Mouse (Mus musculus) CH12.LX (cell line): Measurements from ENCODE around the gene Gm20388. TPM values are rescaled to one million over a fixed set of nuclear protein-coding genes. Genes with fewer than 3 reads are reported as not detected.

Source experiments
- DNase-seq: peaks from one replicate; pipeline ENCODE4 v3.0.0-alpha.2; 2013; ENCODE audit errors: extremely low read depth
- H3K27ac ChIP-seq: 2 replicates; pipeline ENCODE4 v1.5.1; 2012; ENCODE audit warnings: low read depth, mild to moderate bottlenecking, control low read depth, moderate library complexity; ENCODE audit not compliant: insufficient read depth
- H3K27me3 ChIP-seq: replicated peaks from 2 replicates; pipeline ENCODE3; 2012; ENCODE audit warnings: inconsistent platforms
- H3K36me3 ChIP-seq, 2 experiments: replicated peaks in 1 of 2; 2 replicates each; pipeline versions ENCODE3 to v1.6.1; 2012; ENCODE audit warnings: inconsistent platforms in 1 of 2, low read length in 1 of 2, mild to moderate bottlenecking in 1 of 2, mixed read lengths in 1 of 2, moderate library complexity in 1 of 2; ENCODE audit not compliant: control insufficient read depth in 1 of 2, insufficient read depth in 1 of 2
- H3K4me1 ChIP-seq, 2 experiments: 2 replicates each; pipeline ENCODE4 v1.6.1; 2012; ENCODE audit warnings: inconsistent platforms in 1 of 2, moderate library complexity in 1 of 2; ENCODE audit not compliant: insufficient read depth in 2 of 2, control insufficient read depth in 1 of 2
- H3K4me2 ChIP-seq: 2 replicates; pipeline ENCODE4 v1.6.1; 2012; ENCODE audit warnings: low read depth, mild to moderate bottlenecking, control low read depth; ENCODE audit not compliant: poor library complexity, insufficient read depth, severe bottlenecking
- H3K4me3 ChIP-seq, 3 experiments: fragments of 150-350 bp in 1 of 3; sonication (generic) in 1 of 3; replicated peaks in 1 of 3; 2 replicates each; pipeline versions ENCODE3 to v1.5.1; 2011 to 2012; ENCODE audit warnings: low read depth in 2 of 3, low read length in 2 of 3, mild to moderate bottlenecking in 2 of 3, moderate library complexity in 2 of 3, control low read depth in 1 of 3, improper control_type of control experiment in 1 of 3, inconsistent platforms in 1 of 3, mixed read lengths in 1 of 3; ENCODE audit not compliant: poor library complexity in 1 of 3
- H3K79me2 ChIP-seq: replicated peaks from 2 replicates; pipeline ENCODE4 v1.6.1; 2012; ENCODE audit warnings: mild to moderate bottlenecking, moderate library complexity; ENCODE audit not compliant: control insufficient read depth, poor library complexity, insufficient read depth, severe bottlenecking; ENCODE audit errors: extremely low read depth
- H3K9ac ChIP-seq: 2 replicates; pipeline ENCODE4 v1.6.1; 2012; ENCODE audit warnings: low read depth, mild to moderate bottlenecking, control low read depth, moderate library complexity; ENCODE audit not compliant: insufficient read depth
- H3K9me3 ChIP-seq: replicated peaks from 2 replicates; pipeline ENCODE3; 2012; ENCODE audit warnings: low read length, inconsistent platforms, mixed read lengths
- CHD1 ChIP-seq: IDR thresholded peaks from 2 replicates; pipeline ENCODE4 v1.6.1; 2012; ENCODE audit warnings: low read depth, low read length, improper control_type of control experiment, inconsistent platforms
- CHD2 ChIP-seq: IDR thresholded peaks from 2 replicates; pipeline ENCODE4 v1.6.1; 2011; ENCODE audit warnings: low read length, improper control_type of control experiment
- CTCF ChIP-seq, 2 experiments: IDR thresholded peaks in 1 of 2; conservative IDR thresholded peaks in 1 of 2; 2 replicates each; pipeline ENCODE4 v1.5.1; 2011 to 2012; ENCODE audit warnings: low read depth in 2 of 2, low read length in 2 of 2, improper control_type of control experiment in 1 of 2, inconsistent platforms in 1 of 2, mild to moderate bottlenecking in 1 of 2, moderate library complexity in 1 of 2
- E2F4 ChIP-seq: IDR thresholded peaks from 2 replicates; pipeline ENCODE4 v1.6.1; 2011; ENCODE audit warnings: low read depth, low read length, improper control_type of control experiment; ENCODE audit not compliant: insufficient replicate concordance
- ELF1 ChIP-seq: IDR thresholded peaks from 2 replicates; pipeline ENCODE4 v1.6.1; 2014; ENCODE audit warnings: low read depth, mild to moderate bottlenecking, inconsistent platforms, low read length, improper control_type of control experiment
- EP300 ChIP-seq: IDR thresholded peaks from 2 replicates; pipeline ENCODE4 v1.6.1; 2011; ENCODE audit warnings: low read length, improper control_type of control experiment
- ETS1 ChIP-seq: conservative IDR thresholded peaks from 2 replicates; pipeline ENCODE4 v1.6.1; 2012; ENCODE audit warnings: low read depth, mild to moderate bottlenecking, inconsistent platforms, low read length, improper control_type of control experiment, moderate library complexity
- GABPA ChIP-seq: IDR thresholded peaks from 2 replicates; pipeline ENCODE4 v1.6.1; 2012; ENCODE audit warnings: low read depth, low read length, improper control_type of control experiment, inconsistent platforms; ENCODE audit not compliant: insufficient replicate concordance
- HCFC1 ChIP-seq: IDR thresholded peaks from 2 replicates; pipeline ENCODE4 v1.6.1; 2012; ENCODE audit warnings: low read depth, mild to moderate bottlenecking, inconsistent platforms, low read length, improper control_type of control experiment
- IRF4 ChIP-seq: IDR thresholded peaks from 2 replicates; pipeline ENCODE4 v1.6.1; 2014; ENCODE audit warnings: low read depth, mild to moderate bottlenecking, inconsistent platforms, low read length, improper control_type of control experiment
- JUN ChIP-seq: IDR thresholded peaks from 2 replicates; pipeline ENCODE4 v1.6.1; 2011; ENCODE audit warnings: low read depth, mild to moderate bottlenecking, low read length, improper control_type of control experiment, moderate library complexity; ENCODE audit not compliant: insufficient read depth
- KAT2A ChIP-seq: IDR thresholded peaks from 2 replicates; pipeline ENCODE4 v1.6.1; 2012; ENCODE audit warnings: low read length, improper control_type of control experiment, inconsistent platforms; ENCODE audit not compliant: insufficient replicate concordance
- MAFK ChIP-seq: IDR thresholded peaks from 2 replicates; pipeline ENCODE4 v1.6.1; 2011; ENCODE audit warnings: low read length, improper control_type of control experiment; ENCODE audit not compliant: insufficient replicate concordance
- MAX ChIP-seq: IDR thresholded peaks from 2 replicates; pipeline ENCODE4 v1.6.1; 2011; ENCODE audit warnings: low read length, improper control_type of control experiment
- MAZ ChIP-seq: IDR thresholded peaks from 2 replicates; pipeline ENCODE4 v1.6.1; 2012; ENCODE audit warnings: low read depth, mild to moderate bottlenecking, inconsistent platforms, low read length, improper control_type of control experiment, moderate library complexity
- MEF2A ChIP-seq: IDR thresholded peaks from 2 replicates; pipeline ENCODE4 v1.6.1; 2014; ENCODE audit warnings: low read depth, mild to moderate bottlenecking, inconsistent platforms, low read length, improper control_type of control experiment, borderline replicate concordance
- MXI1 ChIP-seq: IDR thresholded peaks from 2 replicates; pipeline ENCODE4 v1.6.1; 2011; ENCODE audit warnings: mild to moderate bottlenecking, low read depth, low read length, improper control_type of control experiment
- NELFE ChIP-seq: IDR thresholded peaks from 2 replicates; pipeline ENCODE4 v1.6.1; 2011; ENCODE audit warnings: low read depth, low read length, improper control_type of control experiment
- POLR2A ChIP-seq: IDR thresholded peaks from 2 replicates; pipeline ENCODE4 v1.6.1; 2011; ENCODE audit warnings: low read depth, mild to moderate bottlenecking, improper control_type of control experiment, low read length
- POLR2AphosphoS2 ChIP-seq: IDR thresholded peaks from 2 replicates; pipeline ENCODE4 v1.6.1; 2011; ENCODE audit warnings: low read depth, low read length, improper control_type of control experiment
- RAD21 ChIP-seq: IDR thresholded peaks from 2 replicates; pipeline ENCODE4 v1.6.1; 2011; ENCODE audit warnings: low read depth, mild to moderate bottlenecking, low read length, improper control_type of control experiment, moderate library complexity
- RCOR1 ChIP-seq: conservative IDR thresholded peaks from 2 replicates; pipeline ENCODE4 v1.6.1; 2012; ENCODE audit warnings: low read depth, mild to moderate bottlenecking, inconsistent platforms, low read length, improper control_type of control experiment
- SIN3A ChIP-seq: IDR thresholded peaks from 2 replicates; pipeline ENCODE4 v1.6.1; 2012; ENCODE audit warnings: low read length, improper control_type of control experiment, inconsistent platforms
- SMC3 ChIP-seq: IDR thresholded peaks from 2 replicates; pipeline ENCODE4 v1.6.1; 2011; ENCODE audit warnings: low read depth, low read length, improper control_type of control experiment
- TCF12 ChIP-seq: IDR thresholded peaks from 2 replicates; pipeline ENCODE4 v1.6.1; 2014; ENCODE audit warnings: low read depth, mild to moderate bottlenecking, inconsistent platforms, low read length, improper control_type of control experiment
- UBTF ChIP-seq: IDR thresholded peaks from 2 replicates; pipeline ENCODE4 v1.6.1; 2012; ENCODE audit warnings: low read depth, mild to moderate bottlenecking, inconsistent platforms, low read length, improper control_type of control experiment, moderate library complexity
- USF1 ChIP-seq: IDR thresholded peaks from 2 replicates; pipeline ENCODE4 v1.6.1; 2014; ENCODE audit warnings: low read depth, mild to moderate bottlenecking, inconsistent platforms, low read length, improper control_type of control experiment
- USF2 ChIP-seq: conservative IDR thresholded peaks from 2 replicates; pipeline ENCODE4 v1.6.1; 2011; ENCODE audit warnings: low read depth, low read length, improper control_type of control experiment
- ZC3H11A ChIP-seq: IDR thresholded peaks from 2 replicates; pipeline ENCODE4 v1.6.1; 2012; ENCODE audit warnings: low read depth, mild to moderate bottlenecking, inconsistent platforms, low read length, improper control_type of control experiment
- ZKSCAN1 ChIP-seq: IDR thresholded peaks from 2 replicates; pipeline ENCODE4 v1.6.1; 2012; ENCODE audit warnings: low read depth, inconsistent platforms, low read length, improper control_type of control experiment, borderline replicate concordance
- ZMIZ1 ChIP-seq: IDR thresholded peaks from 2 replicates; pipeline ENCODE4 v1.6.1; 2012; ENCODE audit warnings: low read depth, mild to moderate bottlenecking, inconsistent platforms, low read length, improper control_type of control experiment
- ZNF384 ChIP-seq: IDR thresholded peaks from 2 replicates; pipeline ENCODE4 v1.6.1; 2012; ENCODE audit warnings: low read depth, low read length, improper control_type of control experiment, inconsistent platforms
- dilution Hi-C: fragments of 300-500 bp; cut with MboI; formaldehyde crosslinking; loops from 2 replicates; pipeline ENCODE4 v1.14.3; 2020; ENCODE audit warnings: low sequenced_read_pairs; ENCODE audit not compliant: extremely low pct_unique_long_range_greater_than_20kb, extremely low pct_ligation_motif_present
- in situ Hi-C: fragments of 300-500 bp; cut with MboI; formaldehyde crosslinking; loops from 3 replicates; pipeline ENCODE4 v1.14.3; 2019; ENCODE audit warnings: low sequenced_read_pairs, low pct_ligation_motif_present, low pct_unique_long_range_greater_than_20kb, mixed read lengths
- polyA plus RNA-seq: library from polyadenylated mRNA; unstranded; fragments of >175 nt; gene quantifications from 2 replicates; pipeline ENCODE4 v1.2.1, GENCODE M21; 2012; ENCODE audit warnings: low read depth; ENCODE audit not compliant: insufficient read length
- total RNA-seq, 2 experiments: library from RNA; depleted of rRNA; stranded (reverse); fragments of 300-350 nt in 1 of 2; fragments of >200 nt in 1 of 2; gene quantifications; 2 replicates each; pipeline ENCODE4 v1.2.3; 2012 to 2014

Gm20388 gene
- total and polyA plus RNA-seq, 3 experiments = 14.8 to 26.3 (median 22.2) TPM

DNA sequence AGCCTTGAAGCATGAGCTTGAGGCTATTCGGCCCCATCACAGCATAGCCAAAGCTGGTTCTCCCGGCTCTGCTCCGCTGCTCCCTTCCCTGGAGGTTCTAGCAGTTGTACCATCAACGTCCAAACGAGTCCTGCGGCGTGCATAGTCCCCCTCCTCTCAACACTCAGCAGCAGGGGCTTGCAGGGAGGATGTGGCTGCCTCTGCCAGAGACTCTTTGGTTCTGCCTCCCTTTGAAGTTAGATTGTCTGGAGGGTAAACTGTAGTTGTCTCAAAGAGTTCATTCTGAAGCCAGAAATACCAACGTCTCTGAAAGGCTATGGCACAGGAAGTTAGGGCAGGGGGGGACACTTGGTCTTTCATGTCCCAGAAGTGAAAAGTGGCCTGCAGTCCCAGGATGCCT lies 3493.9 kb downstream of the Gm20388 start:
- H3K27me3 ChIP-seq = peaks cover 19% of the 10 kb centered on the region
- no peaks in the 10 kb centered on the region for H3K79me2 ChIP-seq
- H3K36me3 ChIP-seq = peaks cover 32 to 47% of the 10 kb centered on the region in 2 experiments
- TF ChIP-seq MAZ (no peak), ZNF384 (no peak), CHD2 (no peak), CTCF (conservative IDR thresholded peaks at IDR 0.05 in 1 of 2, IDR thresholded peaks at IDR 0.05 in 1 of 2; ENCODE audit: low read depth in 2 of 2, low read length in 2 of 2) (no peak), CHD1 (no peak), ELF1 (no peak), POLR2A (no peak), RCOR1 (no peak), E2F4 (no peak), ZC3H11A (no peak), MEF2A (no peak), KAT2A (no peak), EP300 (no peak), HCFC1 (no peak)
- no peak overlapping the region for H3K9ac ChIP-seq
- no peak overlapping the region for H3K27ac ChIP-seq
- no peak overlapping the region for H3K4me2 ChIP-seq
- dilution Hi-C loops (no loop called here), in situ Hi-C loops (no loop called here)
- peaks cover 13 to 27% of the 10 kb centered on the region in 2 experiments for H3K4me1 ChIP-seq
- DNase-seq = no peak
- no peak overlapping the region for H3K4me3 ChIP-seq
- no peaks in the 10 kb centered on the region for H3K9me3 ChIP-seq

DNA sequence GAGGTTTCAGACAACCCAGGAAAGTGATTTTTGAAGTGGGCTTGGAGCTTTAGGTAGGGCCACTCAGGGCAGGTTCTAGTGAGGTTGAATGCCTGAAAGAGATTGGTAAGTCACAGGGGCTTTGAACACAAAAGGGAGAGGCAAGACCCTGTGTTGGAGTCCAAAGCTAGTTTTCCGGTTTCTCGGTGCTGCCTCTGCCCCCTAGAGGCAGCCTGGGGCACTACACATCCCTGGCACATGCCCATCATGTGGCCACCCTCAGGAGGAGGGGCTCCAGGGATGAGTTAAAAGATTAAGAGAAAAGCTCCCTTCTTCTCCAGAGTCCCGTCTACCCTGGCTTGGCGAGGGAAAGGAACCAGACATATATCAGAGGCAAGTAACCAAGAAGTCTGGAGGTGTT lies 3496.1 kb downstream of the Gm20388 start, which contains the start of gene Mc1r:
TSS of gene Mc1r (plus strand) at position 322 of the 400 bp plus-strand sequence.
- Histone ChIP-seq H3K4me2 (peak within 1 kb of the TSS; percentile 49; the same call in 1 of the 2 replicates), H3K27ac (no peak within 1 kb of the TSS), H3K4me1 (peaks cover 27 to 49% of the 10 kb centered on the region in 2 experiments), H3K4me3 (no peak within 1 kb of the TSS), H3K9me3 (no peaks in the 10 kb centered on the region), H3K9ac (no peak within 1 kb of the TSS), H3K36me3 (peaks cover 17 to 24% of the 10 kb centered on the region in 2 experiments), H3K79me2 (no peaks in the 10 kb centered on the region), H3K27me3 (peaks cover 38% of the 10 kb centered on the region)
- dilution Hi-C loops (no loop called here), in situ Hi-C loops (no loop called here)
- DNase-seq = peak; percentile 73
- TF ChIP-seq UBTF = no peak
- no peak for TF ChIP-seq MAZ
- TF ChIP-seq MAX = peak; percentile 79
- no peak for TF ChIP-seq MAFK
- TF ChIP-seq RAD21 = peak; percentile 25
- TF ChIP-seq SMC3 = peak; percentile 32
- TF ChIP-seq RCOR1 = no peak
- no peak for TF ChIP-seq MXI1
- no peak for TF ChIP-seq E2F4
- TF ChIP-seq ZC3H11A = no peak
- no peak for TF ChIP-seq KAT2A
- no peak for TF ChIP-seq JUN
- TF ChIP-seq NELFE = 0 out of 2 replicates have a peak, but pooled peaks have one; percentile 25
- TF ChIP-seq TCF12 = no peak
- no peak for TF ChIP-seq GABPA
- TF ChIP-seq CHD2 = no peak
- TF ChIP-seq USF2 = peak; percentile 18; the same call in 1 of the 2 replicates
- no peak for TF ChIP-seq ZKSCAN1
- peak; percentile 58 for TF ChIP-seq USF1
- no peak for TF ChIP-seq ZMIZ1
- TF ChIP-seq ZNF384 = no peak
- peak; percentile 77 for TF ChIP-seq ELF1
- peak; percentile 84 to 89 for TF ChIP-seq CTCF (conservative IDR thresholded peaks at IDR 0.05 in 1 of 2, IDR thresholded peaks at IDR 0.05 in 1 of 2; ENCODE audit: low read depth in 2 of 2, low read length in 2 of 2)
- no peak for TF ChIP-seq SIN3A
- TF ChIP-seq EP300 = no peak
- no peak for TF ChIP-seq ETS1
- TF ChIP-seq IRF4 = 0 out of 2 replicates have a peak, but pooled peaks have one; percentile 51
- TF ChIP-seq POLR2AphosphoS2 = no peak
- no peak for TF ChIP-seq HCFC1
